Mouse (Mus musculus) activated CD4-positive, CD25-positive, alpha-beta regulatory T cell, adult 4 months (primary cell): ENCODE measurements at regions not wholly inside any gene's neighbourhood (a gene's known extent, or its start where the extent isn't known, plus 50 kb on each side); places are given as distances from the start of the nearest gene placed in this dataset.

Experiments used
- ATAC-seq: one replicate; pipeline ENCODE4 v1.8.0; 2017

GRCm38 (mm10) chr10:91300067-91300466 is 119.0 kb upstream of the Tmpo start:
- no peak for ATAC-seq

GRCm38 (mm10) chr10:91297792-91298460 is 116.8 kb upstream of the Tmpo start:
- no peak for ATAC-seq

- ATAC-seq = no peak
Measured at GRCm38 (mm10) chr10:91295345-91295744, 114.2 kb upstream of the Tmpo start.

- no peak for ATAC-seq
Measured at GRCm38 (mm10) chr10:91293226-91293625, 112.1 kb upstream of the Tmpo start.

- no peak for ATAC-seq
Measured at GRCm38 (mm10) chr10:91284259-91284658, 103.1 kb upstream of the Tmpo start.

- peak; percentile 63 for ATAC-seq
Measured at GRCm38 (mm10) chr10:91270955-91271741, 90.0 kb upstream of the Tmpo start.

- peak; percentile 96 for ATAC-seq
Measured at GRCm38 (mm10) chr10:91270268-91270954, 89.3 kb upstream of the Tmpo start.

- no peak for ATAC-seq
Measured at GRCm38 (mm10) chr10:91267886-91268285, 86.8 kb upstream of the Tmpo start.

GRCm38 (mm10) chr10:91260416-91260815 is 79.3 kb upstream of the Tmpo start:
- ATAC-seq = no peak

GRCm38 (mm10) chr10:91249681-91250195 is 68.6 kb upstream of the Tmpo start:
- ATAC-seq = no peak

- no peak for ATAC-seq
Measured at GRCm38 (mm10) chr10:91244297-91244696, 63.2 kb upstream of the Tmpo start.

- no peak for ATAC-seq
Measured at GRCm38 (mm10) chr10:91242491-91243046, 61.5 kb upstream of the Tmpo start.

- no peak for ATAC-seq
Measured at GRCm38 (mm10) chr10:91241611-91242005, 60.5 kb upstream of the Tmpo start.

GRCm38 (mm10) chr10:91240856-91241610 is 59.9 kb upstream of the Tmpo start:
- ATAC-seq = no peak

GRCm38 (mm10) chr10:91240320-91240719 is 59.2 kb upstream of the Tmpo start:
- ATAC-seq = no peak

- ATAC-seq = no peak
Measured at GRCm38 (mm10) chr10:91236844-91237243, 55.7 kb upstream of the Tmpo start.

GRCm38 (mm10) chr10:91234709-91235108 is 53.6 kb upstream of the Tmpo start:
- no peak for ATAC-seq
